Mouse (Mus musculus) ES-E14 (cell line): ENCODE measurements at regions not wholly inside any gene's neighbourhood (a gene's known extent, or its start where the extent isn't known, plus 50 kb on each side); places are given as distances from the start of the nearest gene placed in this dataset.

Source experiments
- DNase-seq: peaks from one replicate; pipeline ENCODE4 v3.0.0-alpha.2; 2013; ENCODE audit warnings: low read depth, low spot score
- H3K27ac ChIP-seq: 2 replicates; pipeline ENCODE4 v1.5.1; 2012; ENCODE audit warnings: low read depth, mild to moderate bottlenecking, low read length, moderate library complexity, mixed read lengths; ENCODE audit not compliant: poor library complexity, insufficient read depth, severe bottlenecking
- H3K36me3 ChIP-seq: 2 replicates; pipeline ENCODE4 v1.6.1; 2012; ENCODE audit warnings: mild to moderate bottlenecking, low read length, moderate library complexity, mixed read lengths; ENCODE audit not compliant: control insufficient read depth, poor library complexity, insufficient read depth, severe bottlenecking
- H3K4me1 ChIP-seq, 2 experiments: fragments of 150-350 bp in 1 of 2; sonication (generic) in 1 of 2; 2 replicates each; pipeline ENCODE4 v1.6.1; 2012; ENCODE audit warnings: low read length in 2 of 2, mild to moderate bottlenecking in 1 of 2, mixed read lengths in 1 of 2; ENCODE audit not compliant: control insufficient read depth in 2 of 2, insufficient read depth in 2 of 2, poor library complexity in 1 of 2
- H3K4me3 ChIP-seq, 2 experiments: fragments of 150-350 bp in 1 of 2; sonication (generic) in 1 of 2; 2 replicates each; pipeline ENCODE4 v1.5.1; 2012; ENCODE audit warnings: low read length in 2 of 2, low read depth in 1 of 2, mild to moderate bottlenecking in 1 of 2, mixed read lengths in 1 of 2; ENCODE audit not compliant: insufficient read depth in 1 of 2, poor library complexity in 1 of 2, severe bottlenecking in 1 of 2
- H3K9ac ChIP-seq: 2 replicates; pipeline ENCODE4 v1.6.1; 2012; ENCODE audit warnings: low read depth, mild to moderate bottlenecking, low read length, mixed read lengths; ENCODE audit not compliant: poor library complexity, insufficient read depth, severe bottlenecking
- H3K9me3 ChIP-seq: fragments of 150-350 bp; sonication (generic); 2 replicates; pipeline ENCODE4 v1.6.1; 2012; ENCODE audit warnings: low read depth, mild to moderate bottlenecking, low read length; ENCODE audit not compliant: control insufficient read depth, insufficient read depth
- CHD2 ChIP-seq: IDR thresholded peaks from 2 replicates; pipeline ENCODE4 v1.6.1; 2014; ENCODE audit warnings: mild to moderate bottlenecking, low read depth, low read length, inconsistent platforms
- HCFC1 ChIP-seq: IDR thresholded peaks from 2 replicates; pipeline ENCODE4 v1.6.1; 2012; ENCODE audit warnings: low read length, inconsistent platforms, borderline replicate concordance; ENCODE audit not compliant: insufficient read depth
- MAFK ChIP-seq: IDR thresholded peaks from 2 replicates; pipeline ENCODE4 v1.6.1; 2014; ENCODE audit warnings: mild to moderate bottlenecking, low read depth, low read length, inconsistent platforms; ENCODE audit not compliant: insufficient read depth
- ZC3H11A ChIP-seq: IDR thresholded peaks from 2 replicates; pipeline ENCODE4 v1.6.1; 2012; ENCODE audit warnings: low read depth, mild to moderate bottlenecking, inconsistent platforms, low read length, borderline replicate concordance
- ZNF384 ChIP-seq: IDR thresholded peaks from 2 replicates; pipeline ENCODE4 v1.6.1; 2012; ENCODE audit warnings: low read depth, low read length, inconsistent platforms
- in situ Hi-C, 2 experiments: fragments of 600-800 bp; cut with MboI; formaldehyde crosslinking; loops; one replicate each; pipeline ENCODE4 v1.15.1; 2025; ENCODE audit warnings: low sequenced_read_pairs in 2 of 2, inconsistent platforms in 1 of 2; ENCODE audit not compliant: unreplicated experiment in 2 of 2

DNA sequence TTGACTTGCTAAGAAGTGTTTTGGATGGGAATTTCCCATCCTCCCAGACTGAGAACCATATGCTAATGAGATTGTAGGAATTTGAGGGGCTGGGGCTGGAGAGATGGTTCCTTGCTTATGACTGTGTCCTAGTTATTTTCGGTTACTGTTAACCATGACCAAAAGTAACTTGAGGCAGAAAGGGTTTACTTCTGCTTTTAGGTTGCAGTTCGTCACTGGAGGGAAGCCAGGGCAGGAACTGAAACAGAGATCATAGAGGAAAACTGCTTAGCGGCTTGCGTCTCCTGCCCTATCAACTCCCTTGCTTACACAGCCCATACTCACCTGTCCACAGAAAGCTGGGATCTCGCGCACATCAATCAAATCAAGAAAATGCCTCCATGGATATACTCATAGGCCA is 475.8 kb upstream of the Gcfc2 start:
- Histone ChIP-seq H3K36me3 (no peaks in the 10 kb centered on the region), H3K4me3 (no peak overlapping the region), H3K9ac (no peak overlapping the region), H3K4me1 (no peaks in the 10 kb centered on the region), H3K9me3 (no peaks in the 10 kb centered on the region), H3K27ac (no peak overlapping the region)
- in situ Hi-C loops: no loop called here
- DNase-seq: no peak
- TF ChIP-seq HCFC1 (no peak), ZC3H11A (no peak), MAFK (no peak), CHD2 (no peak)

DNA sequence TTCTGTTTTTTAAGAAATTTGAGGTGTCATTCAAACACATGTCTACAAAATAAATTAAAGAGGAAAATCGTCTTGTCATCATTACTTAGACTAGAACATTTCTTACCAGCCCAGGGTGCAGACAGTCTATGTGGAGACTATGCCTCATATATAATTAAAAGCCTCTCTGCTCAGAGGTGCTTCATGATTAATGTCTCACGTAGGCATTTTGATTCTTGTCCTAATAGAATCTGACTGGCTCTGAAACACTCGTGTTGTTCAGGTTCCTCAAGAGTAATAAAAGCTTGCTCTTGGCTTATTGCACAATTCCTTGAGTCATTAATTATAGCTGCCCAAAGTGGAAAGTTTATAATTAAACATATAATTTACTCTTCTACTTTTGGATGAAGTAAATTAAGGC is 475.1 kb upstream of the Gcfc2 start:
- TF ChIP-seq ZNF384: no peak
- TF ChIP-seq CHD2: no peak
- TF ChIP-seq HCFC1: no peak
- no peak for TF ChIP-seq ZC3H11A
- no peak for TF ChIP-seq MAFK
- H3K9me3 ChIP-seq: no peaks in the 10 kb centered on the region
- no peak overlapping the region for H3K4me3 ChIP-seq
- no peak for DNase-seq
- no peak overlapping the region for H3K27ac ChIP-seq
- in situ Hi-C loops: no loop called here
- no peaks in the 10 kb centered on the region for H3K4me1 ChIP-seq
- no peak overlapping the region for H3K9ac ChIP-seq
- no peaks in the 10 kb centered on the region for H3K36me3 ChIP-seq

DNA sequence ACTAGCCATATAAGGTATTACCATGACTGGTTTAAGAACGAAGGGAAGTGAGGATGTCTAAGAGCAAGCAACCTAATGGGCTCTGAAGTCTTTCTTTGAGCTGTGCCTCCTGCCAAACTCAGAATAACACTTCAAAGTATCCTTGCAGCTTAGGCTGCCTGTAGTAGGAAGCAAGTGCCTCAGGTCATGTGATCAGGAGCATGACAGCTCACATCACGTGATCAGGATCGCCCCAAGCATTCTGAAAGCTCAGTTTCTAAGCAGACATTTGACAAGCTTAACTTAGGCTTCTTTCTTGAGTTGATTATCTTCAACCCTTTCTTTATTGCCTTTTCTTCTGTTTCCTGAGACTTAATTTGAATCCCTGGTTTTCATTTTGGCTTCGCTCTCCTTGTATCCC is 462.4 kb upstream of the Gcfc2 start:
- Histone ChIP-seq H3K9me3 (no peaks in the 10 kb centered on the region), H3K36me3 (no peaks in the 10 kb centered on the region), H3K4me3 (no peak overlapping the region), H3K4me1 (no peaks in the 10 kb centered on the region), H3K9ac (no peak overlapping the region), H3K27ac (no peak overlapping the region)
- TF ChIP-seq MAFK (no peak), ZC3H11A (no peak), ZNF384 (no peak), HCFC1 (no peak), CHD2 (no peak)
- in situ Hi-C loops: no loop called here
- no peak for DNase-seq

DNA sequence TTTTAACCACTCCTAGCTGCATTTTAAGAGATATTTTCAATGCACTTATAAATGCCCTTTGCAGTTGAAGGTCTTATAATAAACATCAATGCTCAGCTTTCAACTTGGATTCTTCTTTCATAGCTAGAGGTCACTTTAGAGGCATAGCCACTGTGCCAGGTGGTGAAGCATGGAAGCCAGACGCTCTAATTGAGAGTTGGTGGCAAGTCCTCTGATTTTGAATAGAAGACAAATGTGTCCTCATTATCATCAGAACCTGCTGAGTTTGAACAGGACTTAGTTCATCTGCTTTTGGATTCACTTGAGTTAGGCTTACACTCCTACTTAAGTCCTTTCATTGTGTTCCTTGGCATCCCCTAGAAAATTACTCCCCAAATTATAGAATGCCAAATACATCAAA is 459.0 kb upstream of the Gcfc2 start:
- Histone ChIP-seq H3K4me3 (no peak overlapping the region), H3K9ac (no peak overlapping the region), H3K36me3 (no peaks in the 10 kb centered on the region), H3K4me1 (no peaks in the 10 kb centered on the region), H3K9me3 (no peaks in the 10 kb centered on the region), H3K27ac (no peak overlapping the region)
- TF ChIP-seq MAFK: no peak
- TF ChIP-seq ZC3H11A: no peak
- TF ChIP-seq ZNF384: no peak
- no peak for DNase-seq
- in situ Hi-C loops: no loop called here

DNA sequence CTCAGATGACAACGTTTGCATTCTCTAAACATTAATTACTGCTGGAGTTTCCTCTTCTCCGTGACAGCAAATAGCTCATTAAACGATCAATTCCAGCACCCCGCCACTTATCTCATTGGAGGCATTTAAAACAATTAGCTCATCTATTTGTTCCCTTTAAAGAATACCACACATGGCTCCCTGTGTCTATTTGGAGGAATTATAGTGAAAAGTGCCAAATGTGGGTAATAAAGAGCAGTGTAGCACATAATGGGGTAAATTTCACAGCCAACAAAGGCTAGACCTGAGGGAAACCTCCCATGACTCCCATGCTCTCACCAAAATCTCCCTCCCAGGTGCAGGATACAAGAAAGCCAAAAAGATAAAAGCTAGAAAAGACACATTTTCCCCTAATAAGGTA is 456.9 kb upstream of the Gcfc2 start:
- no peaks in the 10 kb centered on the region for H3K9me3 ChIP-seq
- H3K27ac ChIP-seq: no peak overlapping the region
- H3K4me3 ChIP-seq: no peak overlapping the region
- TF ChIP-seq CHD2 (no peak), HCFC1 (no peak), ZC3H11A (no peak), ZNF384 (no peak), MAFK (no peak)
- in situ Hi-C loops: no loop called here
- H3K36me3 ChIP-seq: no peaks in the 10 kb centered on the region
- DNase-seq: no peak
- no peaks in the 10 kb centered on the region for H3K4me1 ChIP-seq
- no peak overlapping the region for H3K9ac ChIP-seq
